20 mouse cellular contexts compared by ENCODE assay signal in the genomic region with DNA sequence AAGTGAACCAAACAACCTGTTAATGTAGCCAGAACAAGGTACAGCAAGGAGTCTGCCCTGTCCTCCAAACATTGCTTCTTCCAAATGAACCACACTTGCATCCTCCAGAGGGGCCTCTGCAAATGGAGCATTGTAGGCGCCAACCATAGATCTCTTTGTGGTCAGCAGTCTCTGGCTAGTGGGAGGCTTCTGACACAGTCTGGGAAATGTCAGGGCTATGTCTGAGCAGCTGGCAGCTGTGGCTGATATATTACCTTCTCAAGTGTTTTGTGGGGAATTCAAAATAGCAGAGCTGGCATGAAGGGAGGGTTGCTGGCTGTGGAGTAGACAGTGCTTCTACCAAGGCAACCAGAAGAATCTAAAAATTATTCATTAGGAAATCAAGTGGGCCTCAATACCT. TPM values are rescaled to one million over a fixed set of nuclear protein-coding genes. Genes with fewer than 3 reads are reported as not detected.
DNase-seq lines count a peak whose midpoint lies in the region; ATAC-seq and TF ChIP-seq lines count a peak whose summit lies in the region.
"Had no signal": no experiment of that assay in that cellular context is flagged by ENCODE, and none has a peak within 500 bp of the region (broad histone marks: within the 10 kb centered on the region; RNA-seq: fewer than 3 reads in every experiment).

No protein-coding gene starts in this region.

- WGBS in heart, embryonic 12.5 days: 31% methylated on average over 1 of the region's 1 CpGs
- WGBS in kidney, postnatal 0 days: 67% methylated on average over 1 of the region's 1 CpGs

- no peak overlapping the region for H3K4me3 ChIP-seq in heart, embryonic 12.5 days
- no peak overlapping the region for H3K4me3 ChIP-seq in kidney, postnatal 0 days (replicated peaks; ENCODE audit: low read depth, low read length)
- H3K4me3 ChIP-seq: embryonic facial prominence, embryonic 15.5 days; forebrain, embryonic 12.5 days; midbrain, embryonic 10.5 days; stomach, embryonic 15.5 days had no signal

- no peaks in the 10 kb centered on the region for H3K9me3 ChIP-seq in heart, embryonic 12.5 days (replicated peaks)
- no peaks in the 10 kb centered on the region for H3K9me3 ChIP-seq in kidney, postnatal 0 days (replicated peaks; ENCODE audit: low read length)
- H3K9me3 ChIP-seq: embryonic facial prominence, embryonic 15.5 days; forebrain, embryonic 12.5 days; midbrain, embryonic 10.5 days; stomach, embryonic 15.5 days had no signal

- no peak for DNase-seq in heart, adult 9 months (ENCODE audit: low spot score in 2 of 2)
- peak; percentile 38 for DNase-seq in kidney, postnatal 0 days (ENCODE audit: low spot score)
- no peak for DNase-seq in kidney, adult 11 months
- DNase-seq in embryo, embryonic 11 days: peak; percentile 30
- DNase-seq in skeletal muscle tissue, adult 2 months (ENCODE audit: low read depth, low spot score): peak; percentile 45
- DNase-seq: cerebellum, adult 9-11 months; layer of hippocampus, postnatal 36 days; lung, postnatal 10 days; right cerebral cortex, postnatal 4 days; thymus, postnatal 14 days had no signal

- H3K27ac ChIP-seq in heart, embryonic 12.5 days (ENCODE audit: poor library complexity, severe bottlenecking): peak overlapping the region; percentile 59; the same call in 1 of the 2 replicates
- H3K27ac ChIP-seq in kidney, postnatal 0 days: 0 out of 2 replicates have a peak overlapping the region, but pooled peaks have one; percentile 31
- H3K27ac ChIP-seq: embryonic facial prominence, embryonic 15.5 days; forebrain, embryonic 12.5 days; liver, embryonic 14.5 days; midbrain, embryonic 10.5 days; stomach, embryonic 15.5 days had no signal

- TF ChIP-seq CTCF in kidney, postnatal 0 days (IDR thresholded peaks at IDR 0.05; ENCODE audit: low read depth): no peak

- H3K9ac ChIP-seq in heart, embryonic 12.5 days: no peak overlapping the region
- H3K9ac ChIP-seq in kidney, postnatal 0 days (ENCODE audit: low read depth, low read length): no peak overlapping the region
- H3K9ac ChIP-seq: embryonic facial prominence, embryonic 15.5 days; forebrain, embryonic 12.5 days; liver, embryonic 14.5 days; stomach, embryonic 15.5 days had no signal

- H3K4me2 ChIP-seq in heart, embryonic 12.5 days: peak overlapping the region; percentile 8; the same call in 1 of the 2 replicates
- H3K4me2 ChIP-seq in kidney, postnatal 0 days (ENCODE audit: low read length): no peak overlapping the region
- H3K4me2 ChIP-seq: embryonic facial prominence, embryonic 15.5 days; forebrain, embryonic 12.5 days; stomach, embryonic 15.5 days had no signal

- H3K36me3 ChIP-seq in heart, embryonic 12.5 days: no peaks in the 10 kb centered on the region
- H3K36me3 ChIP-seq in kidney, postnatal 0 days (ENCODE audit: insufficient read depth, low read length): no peaks in the 10 kb centered on the region
- H3K36me3 ChIP-seq: embryonic facial prominence, embryonic 15.5 days; forebrain, embryonic 12.5 days; midbrain, embryonic 10.5 days; stomach, embryonic 15.5 days had no signal

- 0 out of 2 replicates have a peak, but pooled peaks cover 5% of the 10 kb centered on the region for H3K27me3 ChIP-seq in heart, embryonic 12.5 days (replicated peaks)
- no peaks in the 10 kb centered on the region for H3K27me3 ChIP-seq in kidney, postnatal 0 days (ENCODE audit: insufficient read depth, low read length)
- H3K27me3 ChIP-seq: CH12.LX; embryonic facial prominence, embryonic 15.5 days; forebrain, embryonic 12.5 days; stomach, embryonic 15.5 days had no signal

- ATAC-seq in heart, embryonic 12.5 days (ENCODE audit: insufficient number of reproducible peaks, low FRiP score): no peak
- ATAC-seq in kidney, postnatal 0 days (replicated peaks; ENCODE audit: low FRiP score, low read depth): no peak
- ATAC-seq in inflammation-experienced regulatory T-cells, adult 6 months: no peak
- ATAC-seq: activated CD4-positive, CD25-positive, alpha-beta regulatory T cell, adult 4 months had no signal

- H3K4me1 ChIP-seq in heart, embryonic 12.5 days (replicated peaks): peaks cover 36% of the 10 kb centered on the region
- peaks cover 17% of the 10 kb centered on the region for H3K4me1 ChIP-seq in kidney, postnatal 0 days (replicated peaks; ENCODE audit: insufficient read depth, low read length)
- H3K4me1 ChIP-seq: embryonic facial prominence, embryonic 15.5 days; forebrain, embryonic 12.5 days had no signal

RNA-seq across cellular contexts. Expression of a gene that starts 1.3 kb away (rescaled TPM):
- not detected in 2 replicates for polyA plus RNA-seq in heart, embryonic 12.5 days (2016; fragmentation: Nextera tagmentation; extraction: Ambion mirVana)
- 3.6 and 4.3 TPM in 2 replicates for polyA plus RNA-seq in kidney, postnatal 0 days (2015; fragmentation: Nextera tagmentation; extraction: Ambion mirVana)
- polyA plus RNA-seq in inflammation-experienced regulatory T-cells, adult 6 months (2017; shearing (Covaris generic)): under 1 TPM in 1 of 3 experiments, not detected in 2; 0.12 TPM
- polyA plus RNA-seq: activated CD4-positive, CD25-positive, alpha-beta regulatory T cell, adult 4 months; embryonic facial prominence, embryonic 15.5 days; forebrain, embryonic 12.5 days; limb, embryonic 11.5 days; midbrain, embryonic 10.5 days had no signal

RNA-seq across cellular contexts. Expression of a gene that starts 17.8 kb away (rescaled TPM):
- polyA plus RNA-seq in heart, embryonic 12.5 days (2016; fragmentation: Nextera tagmentation; extraction: Ambion mirVana): not detected in 2 replicates
- polyA plus RNA-seq in kidney, postnatal 0 days (2015; fragmentation: Nextera tagmentation; extraction: Ambion mirVana): not detected in 2 replicates
- not detected for polyA plus RNA-seq in inflammation-experienced regulatory T-cells, adult 6 months (2017; shearing (Covaris generic))
- polyA plus RNA-seq: activated CD4-positive, CD25-positive, alpha-beta regulatory T cell, adult 4 months; embryonic facial prominence, embryonic 15.5 days; forebrain, embryonic 12.5 days; limb, embryonic 11.5 days; liver, embryonic 14.5 days; midbrain, embryonic 10.5 days; stomach, embryonic 15.5 days had no signal

RNA-seq across cellular contexts. Expression of a gene that starts 18.1 kb away (rescaled TPM):
- polyA plus RNA-seq in heart, embryonic 12.5 days (2016; fragmentation: Nextera tagmentation; extraction: Ambion mirVana): not detected in 2 replicates
- not detected in 2 replicates for polyA plus RNA-seq in kidney, postnatal 0 days (2015; fragmentation: Nextera tagmentation; extraction: Ambion mirVana)
- polyA plus RNA-seq in inflammation-experienced regulatory T-cells, adult 6 months (2017; shearing (Covaris generic)): not detected
- polyA plus RNA-seq: activated CD4-positive, CD25-positive, alpha-beta regulatory T cell, adult 4 months; embryonic facial prominence, embryonic 15.5 days; forebrain, embryonic 12.5 days; limb, embryonic 11.5 days; liver, embryonic 14.5 days; midbrain, embryonic 10.5 days; stomach, embryonic 15.5 days had no signal

RNA-seq across cellular contexts. Expression of a gene that starts 48.6 kb away (rescaled TPM):
- polyA plus RNA-seq in heart, embryonic 12.5 days (2016; fragmentation: Nextera tagmentation; extraction: Ambion mirVana): not detected in 2 replicates
- polyA plus RNA-seq in kidney, postnatal 0 days (2015; fragmentation: Nextera tagmentation; extraction: Ambion mirVana): 79.1 and 84.5 TPM in 2 replicates
- polyA plus RNA-seq in inflammation-experienced regulatory T-cells, adult 6 months (2017; shearing (Covaris generic)): not detected
- polyA plus RNA-seq: activated CD4-positive, CD25-positive, alpha-beta regulatory T cell, adult 4 months; embryonic facial prominence, embryonic 15.5 days; forebrain, embryonic 12.5 days; limb, embryonic 11.5 days; midbrain, embryonic 10.5 days had no signal

Comparison
In these comparisons a context has a peak if more than half of its experiments do, and no peak if none do; other contexts are left out.
1. DNase-seq: peak in kidney, postnatal 0 days (single experiment), embryo, embryonic 11 days (single experiment) and skeletal muscle tissue, adult 2 months (single experiment); none in heart, adult 9 months (0 of 2) and kidney, adult 11 months (single experiment).